Mouse (Mus musculus) forebrain, embryonic 16.5 days (tissue): Measurements from ENCODE around the gene Mtln. TPM values are rescaled to one million over a fixed set of nuclear protein-coding genes. Genes with fewer than 3 reads are reported as not detected.

ENCODE experiments used
- ATAC-seq: fragments of 200-750 bp; cut with Nextera tagmentation; 2 replicates; pipeline ENCODE4 v1.8.0; 2017; ENCODE audit warnings: mild to moderate bottlenecking, moderate library complexity
- H3K27ac ChIP-seq: fragments of 300-500 bp; sonication (generic); 2 replicates; pipeline ENCODE4 v1.5.1; 2014; ENCODE audit warnings: low read length, control low read depth
- H3K27me3 ChIP-seq: fragments of 300-500 bp; sonication (generic); replicated peaks from 2 replicates; pipeline ENCODE4 v1.6.1; 2014; ENCODE audit warnings: low read length; ENCODE audit not compliant: control insufficient read depth, insufficient read depth
- H3K36me3 ChIP-seq: fragments of 300-500 bp; sonication (generic); 2 replicates; pipeline ENCODE4 v1.6.1; 2014; ENCODE audit not compliant: control insufficient read depth, insufficient read depth
- H3K4me1 ChIP-seq: fragments of 300-500 bp; sonication (generic); replicated peaks from 2 replicates; pipeline ENCODE4 v1.6.1; 2014; ENCODE audit warnings: low read length; ENCODE audit not compliant: control insufficient read depth, insufficient read depth
- H3K4me2 ChIP-seq: fragments of 300-500 bp; sonication (generic); 2 replicates; pipeline ENCODE4 v1.6.1; 2014; ENCODE audit warnings: mild to moderate bottlenecking, low read length, control low read depth
- H3K4me3 ChIP-seq: fragments of 300-500 bp; sonication (generic); replicated peaks from 2 replicates; pipeline ENCODE4 v1.5.1; 2014; ENCODE audit warnings: mild to moderate bottlenecking, low read length, control low read depth
- H3K9ac ChIP-seq: fragments of 300-500 bp; sonication (generic); replicated peaks from 2 replicates; pipeline ENCODE4 v1.6.1; 2014; ENCODE audit warnings: low read depth, low read length, control low read depth
- H3K9me3 ChIP-seq: fragments of 300-500 bp; sonication (generic); 2 replicates; pipeline ENCODE4 v1.6.1; 2016; ENCODE audit warnings: low read length; ENCODE audit not compliant: control insufficient read depth
- WGBS: fragments of 180-500 bp; shearing (Covaris S2); extraction: QIAGEN DNeasy Blood & Tissue Kit; methylation state at CpG from one replicate; pipeline ENCODE4 v1.1.7; 2014; 5-methylcytosine and 5-hydroxymethylcytosine counted together
- polyA plus RNA-seq: library from polyadenylated mRNA; unstranded; fragments of >200 nt; fragmentation: Nextera tagmentation; extraction: Ambion mirVana; gene quantifications from 2 replicates; pipeline ENCODE4 v1.2.1, GENCODE M21; 2015

The Mtln gene
- 29.5 and 30.1 TPM in 2 replicates for polyA plus RNA-seq

DNA sequence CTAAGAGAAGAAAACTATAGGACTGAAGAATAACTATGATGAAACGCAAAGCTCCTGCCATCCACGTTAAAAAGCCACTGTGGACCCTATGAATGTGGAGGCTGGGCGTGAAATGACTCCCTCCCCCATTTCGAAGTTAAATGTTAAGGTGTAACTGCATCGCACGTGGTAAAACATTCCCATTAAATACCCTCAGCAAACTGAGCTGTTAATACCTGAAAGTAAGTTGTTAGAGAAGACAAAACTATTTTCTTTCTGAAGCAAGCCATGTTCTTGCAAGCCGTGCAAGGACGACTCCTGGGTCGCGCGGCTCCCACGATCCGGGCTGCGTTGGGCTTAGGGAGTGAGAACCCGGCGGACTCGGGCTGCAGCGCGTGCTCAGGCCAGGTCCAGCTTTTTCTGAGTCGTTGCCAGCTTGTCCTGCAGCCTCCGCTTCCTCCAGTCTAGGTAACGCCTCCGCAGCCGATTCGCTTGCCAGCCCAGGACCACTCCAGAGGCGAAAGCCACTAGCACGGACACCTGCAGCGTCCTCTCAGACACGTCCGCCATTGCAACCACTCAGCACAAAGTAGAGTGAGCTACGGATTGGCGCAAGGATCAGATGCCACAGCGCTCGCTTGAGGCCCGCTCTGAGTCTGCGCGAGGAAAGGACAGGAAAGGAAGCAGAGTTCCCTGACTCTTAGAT lies at the start of gene Mtln:
Gene Mtln (minus strand): TSS at position 570 of the 685 bp plus-strand sequence.
- H3K27me3 ChIP-seq, result no peaks in the 10 kb centered on the region
- WGBS, result under 1% methylated on average over 37 of the region's 37 CpGs
- ATAC-seq, result peak; percentile 97

DNA sequence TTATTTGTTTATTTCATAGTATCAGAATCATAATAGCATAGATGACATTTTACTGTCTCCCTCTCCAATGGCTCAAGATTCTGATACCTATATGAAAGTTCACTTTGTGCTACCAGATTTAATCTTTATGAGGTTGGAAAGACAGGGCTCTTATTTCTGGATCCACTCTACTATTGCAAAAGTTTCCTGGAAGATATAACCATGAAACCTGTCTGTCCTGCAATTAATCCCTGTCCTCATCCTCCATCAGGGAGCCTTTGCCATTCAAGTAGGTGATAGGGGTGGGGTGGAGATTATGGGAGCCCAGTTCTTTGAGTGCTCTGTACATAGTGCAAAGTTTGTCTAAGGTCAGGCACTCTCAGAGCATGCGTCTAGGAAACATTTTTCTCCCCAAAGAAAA lies 49.1 kb upstream of the Mtln start:
- ATAC-seq, result no peak
- no peak overlapping the region for H3K9ac ChIP-seq
- no peaks in the 10 kb centered on the region for H3K9me3 ChIP-seq
- no peak overlapping the region for H3K4me3 ChIP-seq
- WGBS, result 93% methylated on average over 1 of the region's 1 CpGs
- H3K36me3 ChIP-seq, result no peaks in the 10 kb centered on the region
- no peak overlapping the region for H3K4me2 ChIP-seq
- H3K4me1 ChIP-seq, result no peaks in the 10 kb centered on the region
- no peak overlapping the region for H3K27ac ChIP-seq
- peaks cover 15% of the 10 kb centered on the region; the same call in 1 of the 2 replicates for H3K27me3 ChIP-seq

More for the DNA sequence above, at the start of gene Mtln:
- Histone ChIP-seq H3K4me3 (peak within 1 kb of the TSS; percentile 87), H3K36me3 (no peaks in the 10 kb centered on the region), H3K4me2 (peak within 1 kb of the TSS; percentile 65), H3K27ac (peak within 1 kb of the TSS; percentile 84), H3K4me1 (peaks cover 25% of the 10 kb centered on the region), H3K9me3 (no peaks in the 10 kb centered on the region), H3K9ac (peak within 1 kb of the TSS; percentile 76)

DNA sequence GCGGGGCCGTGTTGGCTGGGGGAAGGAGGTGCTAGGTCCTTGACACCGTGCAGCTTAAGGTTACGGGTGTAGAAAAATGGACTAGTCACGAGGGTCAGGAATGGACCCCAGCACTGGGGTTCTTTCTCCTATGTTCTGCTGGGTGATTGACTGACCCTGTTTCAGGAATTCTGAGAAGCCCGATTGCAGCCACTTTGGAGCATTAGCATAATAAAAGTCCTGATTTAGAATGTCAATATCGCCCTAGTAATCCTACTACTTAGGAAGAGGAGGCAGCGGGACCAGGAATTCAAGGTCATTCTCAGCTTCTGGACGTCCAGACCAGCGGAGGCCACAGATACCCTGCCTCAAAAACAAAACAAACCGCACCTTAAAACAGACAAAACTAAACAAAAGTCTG lies 47.1 kb upstream of the Mtln start:
- Histone ChIP-seq H3K4me3 (no peak overlapping the region), H3K36me3 (no peaks in the 10 kb centered on the region), H3K4me1 (no peaks in the 10 kb centered on the region), H3K27ac (no peak overlapping the region), H3K4me2 (no peak overlapping the region), H3K27me3 (peaks cover 15% of the 10 kb centered on the region; the same call in 1 of the 2 replicates), H3K9ac (no peak overlapping the region), H3K9me3 (no peaks in the 10 kb centered on the region)
- 8% methylated on average over 11 of the region's 11 CpGs for WGBS
- no peak for ATAC-seq

DNA sequence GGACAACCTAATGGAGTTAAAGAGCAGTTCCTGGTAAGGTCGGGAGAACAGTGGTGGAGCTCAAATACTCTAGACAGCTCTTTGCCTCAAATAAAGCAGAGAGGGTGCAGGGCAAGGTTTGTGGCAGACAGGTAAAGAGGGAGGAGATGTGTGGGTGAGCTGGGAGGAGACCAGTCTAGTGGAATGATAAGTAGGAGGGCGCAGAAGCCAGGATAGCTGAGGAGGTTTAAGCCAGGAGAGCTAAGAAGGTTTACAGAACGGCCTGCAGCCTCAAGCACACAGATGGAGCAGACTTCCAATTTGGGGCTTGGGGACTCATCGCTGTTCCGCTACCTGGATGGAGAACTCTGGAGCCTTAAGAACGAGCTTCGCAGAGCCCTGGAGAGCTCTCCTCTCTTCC lies 46.3 kb upstream of the Mtln start, which contains the start of gene Acoxl:
Gene Acoxl (plus strand): TSS at position 301 of the 400 bp plus-strand sequence.
- Histone ChIP-seq H3K36me3 (no peaks in the 10 kb centered on the region), H3K4me2 (no peak within 1 kb of the TSS), H3K4me3 (no peak within 1 kb of the TSS), H3K27me3 (peaks cover 15% of the 10 kb centered on the region; the same call in 1 of the 2 replicates), H3K4me1 (no peaks in the 10 kb centered on the region), H3K9me3 (no peaks in the 10 kb centered on the region), H3K27ac (no peak within 1 kb of the TSS), H3K9ac (no peak within 1 kb of the TSS)
- WGBS, result 69% methylated on average over 7 of the region's 7 CpGs
- no peak for ATAC-seq

DNA sequence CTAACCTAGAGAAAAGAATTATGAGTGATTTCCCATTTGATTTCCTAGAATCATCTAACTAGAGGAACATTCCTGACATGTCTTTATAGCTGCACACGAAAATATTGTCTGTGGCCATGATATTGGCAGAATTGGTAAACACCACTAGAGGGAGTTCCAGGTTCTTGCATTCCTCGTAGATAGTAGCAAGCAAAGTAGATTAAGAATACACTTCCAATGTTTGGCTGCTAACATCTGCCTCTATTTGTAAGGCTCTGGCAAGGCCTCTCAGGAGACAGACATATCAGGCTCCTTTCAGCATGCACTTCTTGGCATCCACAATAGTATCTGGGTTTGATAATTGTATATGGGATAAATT lies 40.5 kb upstream of the Mtln start:
- ATAC-seq, result no peak
- no peaks in the 10 kb centered on the region for H3K9me3 ChIP-seq
- H3K27ac ChIP-seq, result no peak overlapping the region
- H3K36me3 ChIP-seq, result no peaks in the 10 kb centered on the region
- H3K27me3 ChIP-seq, result 0 out of 2 replicates have a peak, but pooled peaks cover 2% of the 10 kb centered on the region
- H3K4me2 ChIP-seq, result no peak overlapping the region
- peaks cover 9% of the 10 kb centered on the region; the same call in 1 of the 2 replicates for H3K4me1 ChIP-seq
- no peak overlapping the region for H3K9ac ChIP-seq
- no peak overlapping the region for H3K4me3 ChIP-seq
- 11% methylated on average over 2 of the region's 2 CpGs for WGBS

DNA sequence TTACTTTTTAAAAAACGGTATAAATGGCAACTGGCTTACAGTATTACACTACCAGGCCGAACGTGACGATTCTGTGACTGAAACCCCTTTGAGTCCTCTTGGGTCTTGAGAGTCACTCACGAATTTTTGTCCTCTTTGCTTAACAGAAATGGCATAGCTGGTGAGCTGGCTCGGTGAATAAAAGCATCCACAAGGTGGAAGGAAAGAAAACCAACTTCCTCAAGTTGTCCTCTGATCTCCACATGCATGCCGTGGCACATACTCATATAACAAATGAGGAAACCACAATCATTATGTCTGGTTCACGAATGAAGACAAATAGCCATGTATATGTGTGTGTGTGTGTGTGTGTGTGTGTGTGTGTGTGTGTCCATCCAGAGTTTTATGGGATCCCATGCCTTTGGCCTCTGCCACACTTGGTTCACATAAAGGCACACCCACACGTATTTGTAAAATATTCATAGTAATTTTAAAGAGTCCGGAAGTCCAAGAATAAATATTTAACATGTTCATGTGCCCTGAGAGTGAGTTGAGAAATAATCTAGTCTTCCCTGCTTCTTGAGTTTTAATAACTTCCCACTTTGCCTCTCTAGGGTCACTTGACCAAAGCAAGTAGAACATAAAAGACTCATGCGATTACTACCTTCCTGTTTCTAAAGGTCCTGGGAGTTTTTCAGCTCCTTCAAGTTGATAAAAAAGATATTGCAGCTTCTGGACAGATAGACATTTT lies 40.0 kb upstream of the Mtln start:
- H3K27me3 ChIP-seq, result 0 out of 2 replicates have a peak, but pooled peaks cover 2% of the 10 kb centered on the region
- H3K4me3 ChIP-seq, result peak overlapping the region; percentile 53
- H3K27ac ChIP-seq, result no peak overlapping the region
- H3K9me3 ChIP-seq, result no peaks in the 10 kb centered on the region
- H3K4me2 ChIP-seq, result peak overlapping the region; percentile 56
- peak; percentile 26; the same call in 1 of the 2 replicates for ATAC-seq
- H3K36me3 ChIP-seq, result no peaks in the 10 kb centered on the region
- peak overlapping the region; percentile 35; the same call in 1 of the 2 replicates for H3K9ac ChIP-seq
- H3K4me1 ChIP-seq, result peaks cover 9% of the 10 kb centered on the region; the same call in 1 of the 2 replicates
- WGBS, result 38% methylated on average over 11 of the region's 11 CpGs

DNA sequence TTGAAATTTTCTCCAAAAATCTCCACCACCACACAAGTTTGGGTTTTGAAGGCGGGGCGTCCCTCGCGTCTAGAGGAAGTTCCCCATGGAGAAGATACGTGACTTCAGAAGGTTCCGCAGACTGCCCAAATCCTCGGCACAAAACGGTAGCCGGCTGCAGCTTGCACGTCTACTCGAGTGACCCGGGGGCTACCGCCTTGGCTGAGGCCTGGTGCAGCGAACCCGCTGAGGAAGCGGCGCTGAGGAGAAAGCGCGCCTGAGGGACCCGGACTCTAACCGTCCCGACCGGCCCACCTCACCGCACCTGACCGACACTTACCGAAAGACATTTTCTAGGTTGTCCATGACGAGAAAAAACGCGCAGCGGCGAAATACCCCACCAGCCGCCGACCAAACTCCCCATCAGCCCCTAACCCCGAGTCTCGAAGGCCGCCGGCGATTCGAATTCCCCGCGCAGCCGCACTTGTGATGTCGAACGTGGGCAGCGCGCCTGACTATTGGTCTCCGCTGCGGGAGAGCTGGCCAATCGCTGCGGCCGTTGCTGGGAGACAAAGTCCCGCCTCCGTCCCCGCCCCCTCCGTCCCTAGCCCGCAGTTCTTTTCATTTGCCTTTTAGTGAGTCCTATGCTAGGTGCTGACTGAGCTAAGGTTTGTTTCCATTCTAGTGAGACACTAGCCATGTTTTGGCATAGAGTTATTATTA lies 39.3 kb upstream of the Mtln start, which contains the start of gene Bub1:
Gene Bub1 (minus strand): TSS at position 465 of the 702 bp plus-strand sequence.
- Histone ChIP-seq H3K4me3 (peak within 1 kb of the TSS; percentile 53), H3K4me1 (peaks cover 9% of the 10 kb centered on the region; the same call in 1 of the 2 replicates), H3K4me2 (peak within 1 kb of the TSS; percentile 56), H3K36me3 (no peaks in the 10 kb centered on the region), H3K27ac (no peak within 1 kb of the TSS), H3K27me3 (no peaks in the 10 kb centered on the region), H3K9me3 (no peaks in the 10 kb centered on the region), H3K9ac (peak within 1 kb of the TSS; percentile 35; the same call in 1 of the 2 replicates)
- under 1% methylated on average over 56 of the region's 56 CpGs for WGBS
- ATAC-seq, result peak; percentile 100

DNA sequence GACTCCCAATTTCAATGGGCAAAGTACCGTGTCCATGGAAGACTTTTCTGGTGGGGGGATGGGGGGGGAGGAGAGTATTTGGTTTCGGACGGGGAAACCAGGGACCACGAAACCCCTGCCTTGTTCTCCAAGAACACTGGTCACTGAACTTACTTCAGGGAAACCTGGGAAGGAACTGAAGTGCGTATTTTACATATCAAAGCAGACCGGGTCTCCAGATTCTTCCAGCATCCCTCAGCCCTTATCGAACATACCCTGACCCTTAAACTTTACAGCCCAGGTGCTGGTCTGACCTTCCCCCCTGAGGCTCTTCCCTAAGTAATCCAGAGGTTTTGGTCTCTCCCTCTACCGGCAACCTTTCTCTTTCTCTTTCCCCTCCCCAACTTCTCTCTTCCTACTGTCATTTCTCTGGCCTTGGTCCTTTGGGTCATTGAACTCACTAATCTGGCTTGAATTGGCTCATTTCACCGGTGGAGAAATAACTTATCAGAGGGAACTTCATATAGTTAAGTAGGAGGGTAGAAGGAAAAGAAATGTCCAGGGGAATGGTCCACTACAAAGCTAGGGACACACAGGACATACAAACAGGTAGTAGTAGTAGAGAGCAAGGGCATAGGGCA lies 2.5 kb downstream of the Mtln start:
- H3K9ac ChIP-seq, result no peak overlapping the region

More for the DNA sequence above, 2.5 kb downstream of the Mtln start:
- no peaks in the 10 kb centered on the region for H3K27me3 ChIP-seq
- H3K36me3 ChIP-seq, result no peaks in the 10 kb centered on the region
- 22% methylated on average over 9 of the region's 9 CpGs for WGBS
- peaks cover 25% of the 10 kb centered on the region for H3K4me1 ChIP-seq
- no peak for ATAC-seq
- H3K4me3 ChIP-seq, result peak overlapping the region; percentile 91; the same call in 1 of the 2 replicates
- H3K9me3 ChIP-seq, result no peaks in the 10 kb centered on the region
- H3K4me2 ChIP-seq, result peak overlapping the region; percentile 79
- no peak overlapping the region for H3K27ac ChIP-seq
